In the genomic region with DNA sequence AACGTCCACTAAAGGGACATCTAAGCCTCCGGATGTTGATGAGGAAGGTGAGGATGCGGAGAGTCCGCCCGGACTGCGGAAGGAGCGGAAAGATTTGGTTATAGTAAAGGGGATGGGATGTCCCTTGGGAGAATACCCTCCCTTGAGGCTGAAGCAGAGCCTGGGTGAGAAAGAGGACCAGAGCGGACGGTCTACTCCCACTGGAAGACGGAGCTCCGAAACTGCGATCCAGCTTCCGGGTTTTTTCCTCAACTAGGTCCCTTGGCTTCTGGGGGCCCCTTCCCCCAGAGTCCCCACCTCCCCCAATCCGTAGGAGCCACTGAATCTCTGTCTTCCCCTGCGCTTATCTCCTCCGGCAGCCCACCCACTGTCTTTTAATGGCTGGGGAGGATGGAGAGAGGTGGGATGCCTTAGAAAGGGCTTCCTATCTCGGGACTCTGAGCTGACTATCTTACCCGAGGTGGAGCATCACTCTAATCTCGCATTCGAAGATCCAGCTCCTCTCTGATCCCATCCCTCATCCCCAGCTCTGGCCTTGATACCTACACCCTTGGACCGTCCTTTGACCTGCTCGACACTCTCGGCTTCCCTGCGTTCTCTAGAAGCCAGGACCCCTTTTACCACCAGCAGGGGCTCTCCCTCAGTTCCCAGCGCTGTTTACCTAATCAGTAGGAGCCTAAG, we compare ENCODE assay signal across 8 mouse cellular contexts. TPM values are rescaled to one million over a fixed set of nuclear protein-coding genes. Genes with fewer than 3 reads are reported as not detected.
DNase-seq lines count a peak whose midpoint lies in the region; ATAC-seq and TF ChIP-seq lines count a peak whose summit lies in the region.

No protein-coding gene starts in this region.

- H3K27me3 ChIP-seq in E14TG2a.4 (ENCODE audit: insufficient read depth, low read length): peaks cover 9% of the 10 kb centered on the region
- H3K27me3 ChIP-seq in lung, embryonic 15.5 days: no peaks in the 10 kb centered on the region; the same call in 1 of the 2 replicates

- peak overlapping the region; percentile 87 for H3K4me2 ChIP-seq in lung, embryonic 15.5 days

- peak overlapping the region; percentile 81 for H3K27ac ChIP-seq in lung, embryonic 15.5 days

- peak overlapping the region; percentile 95 for H3K4me3 ChIP-seq in E14TG2a.4 (replicated peaks; ENCODE audit: low read length)
- peak overlapping the region; percentile 89 for H3K4me3 ChIP-seq in lung, embryonic 15.5 days

- WGBS in lung, embryonic 15.5 days: 1% methylated on average over 24 of the region's 25 CpGs

- H3K9ac ChIP-seq in lung, embryonic 15.5 days: peak overlapping the region; percentile 44

- ATAC-seq in hematopoietic stem cell, adult 5-6 weeks (replicated peaks in 1 of 2; ENCODE audit: insufficient read depth in 1 of 2, low FRiP score in 2 of 2, low TSS enrichment in 1 of 2, low read depth in 1 of 2, poor library complexity in 2 of 2, severe bottlenecking in 2 of 2): peak; percentile 0 to 5; a peak in 1 of 4 replicates
- peak; percentile 15; the same call in 1 of the 2 replicates for ATAC-seq in lung, embryonic 15.5 days (ENCODE audit: borderline replicate concordance, extremely low read depth, low FRiP score, low TSS enrichment)

- DNase-seq in cerebellum, adult 18-20 months: peak; percentile 80 to 82
- DNase-seq in forelimb bud, embryonic 11.5 days (ENCODE audit: low read depth, low spot score): peak; percentile 52
- peak; percentile 72 for DNase-seq in layer of hippocampus, adult 9-11 months
- peak; percentile 20 for DNase-seq in ovary, postnatal 10 days (ENCODE audit: low spot score)
- peak; percentile 47 for DNase-seq in thymus, postnatal 4 days

- no peaks in the 10 kb centered on the region for H3K9me3 ChIP-seq in E14TG2a.4 (ENCODE audit: low read length)
- H3K9me3 ChIP-seq in lung, embryonic 15.5 days: no peaks in the 10 kb centered on the region

- peaks cover 42% of the 10 kb centered on the region for H3K4me1 ChIP-seq in E14TG2a.4 (replicated peaks; ENCODE audit: low read depth, low read length)
- peaks cover 25% of the 10 kb centered on the region for H3K4me1 ChIP-seq in lung, embryonic 15.5 days

- TF ChIP-seq CTCF in E14TG2a.4 (conservative IDR thresholded peaks at IDR 0.05; ENCODE audit: low read length): no peak

- H3K36me3 ChIP-seq in E14TG2a.4 (ENCODE audit: insufficient read depth, low read length): no peaks in the 10 kb centered on the region
- H3K36me3 ChIP-seq in lung, embryonic 15.5 days: no peaks in the 10 kb centered on the region

RNA-seq across cellular contexts. Expression of gene Large1, which starts 1.0 kb away (rescaled TPM):
- 5.2 and 5.5 TPM in 2 replicates for total RNA-seq in hematopoietic stem cell, adult 5-6 weeks (2017)
- polyA plus RNA-seq in lung, embryonic 15.5 days (2015; fragmentation: Nextera tagmentation; extraction: Ambion mirVana): 5.1 and 5.8 TPM in 2 replicates

Comparison
In these comparisons a context has a peak if more than half of its experiments do, and no peak if none do; other contexts are left out.
1. Peak in every context shown above with its lines: DNase-seq, ATAC-seq, H3K4me3 ChIP-seq and H3K27ac ChIP-seq.
2. DNase-seq: peak in every context shown above with its lines; median percentile 81 in cerebellum, adult 18-20 months; 72 in layer of hippocampus, adult 9-11 months; 52 in forelimb bud, embryonic 11.5 days; 47 in thymus, postnatal 4 days; 20 in ovary, postnatal 10 days.